Mouse (Mus musculus): ENCODE measurements around the gene Socs1.
"Not testable (repeated sequence)": the region's sequence is repeated elsewhere in the genome, so short reads cannot be mapped to it uniquely, and the experiment has no call there.

Gene Socs1

DNA sequence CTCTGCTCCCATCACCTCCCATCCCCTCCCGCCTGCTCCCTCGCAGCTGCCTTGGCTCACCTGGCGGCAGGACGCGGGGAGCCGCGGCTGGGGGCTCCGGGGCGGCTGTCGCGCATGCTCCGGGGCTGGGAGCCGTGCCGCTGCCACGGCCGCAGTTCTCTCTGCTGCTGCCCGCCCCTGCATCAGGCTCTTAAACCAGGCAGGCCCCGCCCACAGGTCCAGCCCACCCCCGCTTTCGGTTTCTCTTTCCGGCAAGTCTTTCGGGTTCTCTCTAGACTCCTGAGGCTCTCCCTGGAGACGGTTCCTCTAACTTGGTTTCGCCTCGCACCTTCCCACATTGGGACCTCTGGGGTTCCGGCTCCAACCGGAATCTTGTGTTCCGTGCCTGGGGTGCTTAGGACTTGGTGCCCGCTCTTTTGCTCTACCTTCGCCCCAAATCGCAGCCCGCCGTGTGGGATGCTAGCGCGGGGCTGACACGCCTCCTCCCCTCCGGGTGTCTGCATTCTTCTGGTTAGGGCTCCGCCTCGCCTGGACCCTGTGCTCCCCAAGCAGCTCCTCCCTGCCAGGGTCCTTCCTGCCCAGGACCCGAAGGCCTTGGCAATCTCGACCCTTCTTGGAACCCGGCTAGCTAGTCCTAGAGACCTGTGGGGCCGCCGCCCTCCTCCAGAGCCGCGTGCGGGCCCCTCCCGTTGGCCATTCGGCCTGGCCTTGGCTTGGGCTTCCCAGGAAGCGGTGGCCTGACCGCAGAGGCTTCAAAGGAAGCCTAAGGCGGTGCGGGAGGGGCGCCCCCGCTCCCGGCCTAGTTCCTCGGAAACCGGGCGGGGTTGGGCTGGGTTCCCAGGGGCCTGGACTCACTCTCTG is at the start of gene Socs1:
TSS of gene Socs1 (minus strand) at position 166 of the 861 bp plus-strand sequence.
- DNase-seq, result peak; percentile 74

GRCm38 (mm10) chr16:10834542-10834910 is 49.2 kb upstream of the Socs1 start:
- peak; percentile 46 for DNase-seq

- no peak for DNase-seq
Measured at GRCm38 (mm10) chr16:10828461-10828805, 43.1 kb upstream of the Socs1 start.

GRCm38 (mm10) chr16:10827766-10828460 is 42.6 kb upstream of the Socs1 start:
- DNase-seq, result no peak

DNA sequence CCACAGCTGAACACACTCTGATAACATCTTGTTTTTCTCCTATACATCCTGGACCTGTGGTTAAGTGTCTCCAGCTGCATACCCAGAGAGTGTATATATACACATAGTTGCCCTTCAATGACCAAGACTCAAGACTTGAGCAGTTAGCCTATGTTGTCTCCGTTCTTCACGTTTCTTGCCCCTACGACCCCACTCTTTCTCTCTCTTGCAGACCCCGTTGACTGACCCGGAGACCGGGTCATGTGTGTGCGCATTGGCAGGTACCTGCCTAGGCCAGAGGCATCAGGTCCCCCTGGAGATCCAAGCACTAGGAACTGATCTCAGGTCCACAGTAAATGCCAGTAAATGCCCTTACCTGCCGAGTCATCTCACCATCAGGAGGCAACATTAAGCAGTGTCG is 41.9 kb upstream of the Socs1 start:
- DNase-seq, result no peak

GRCm38 (mm10) chr16:10825840-10826239 is 40.5 kb upstream of the Socs1 start:
- no peak for DNase-seq

DNA sequence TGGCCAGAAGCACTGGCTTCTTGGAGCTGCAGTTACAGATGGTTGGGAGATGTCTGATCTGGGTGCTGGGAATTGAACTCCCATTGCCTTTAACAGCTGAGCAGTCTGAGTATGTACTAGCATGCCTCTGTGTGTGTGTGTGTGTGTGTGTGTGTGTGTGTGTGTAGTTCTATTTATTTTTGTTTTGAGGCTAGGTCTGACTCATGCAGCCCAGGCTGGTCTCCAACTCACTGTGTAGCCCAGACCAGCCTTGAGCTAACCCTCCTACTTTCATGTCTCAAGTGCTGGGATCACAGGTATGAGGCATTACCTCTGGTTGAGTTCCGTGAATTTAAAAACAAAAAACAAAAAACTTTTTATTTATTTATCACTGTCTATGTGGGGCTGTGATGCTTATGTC is 39.2 kb upstream of the Socs1 start:
- no peak for DNase-seq

- DNase-seq, result no peak
Measured at GRCm38 (mm10) chr16:10821387-10821786, 36.1 kb upstream of the Socs1 start.

- no peak for DNase-seq
Measured at GRCm38 (mm10) chr16:10819966-10820365, 34.6 kb upstream of the Socs1 start.

GRCm38 (mm10) chr16:10818579-10819135 is 33.3 kb upstream of the Socs1 start:
- no peak for DNase-seq

DNA sequence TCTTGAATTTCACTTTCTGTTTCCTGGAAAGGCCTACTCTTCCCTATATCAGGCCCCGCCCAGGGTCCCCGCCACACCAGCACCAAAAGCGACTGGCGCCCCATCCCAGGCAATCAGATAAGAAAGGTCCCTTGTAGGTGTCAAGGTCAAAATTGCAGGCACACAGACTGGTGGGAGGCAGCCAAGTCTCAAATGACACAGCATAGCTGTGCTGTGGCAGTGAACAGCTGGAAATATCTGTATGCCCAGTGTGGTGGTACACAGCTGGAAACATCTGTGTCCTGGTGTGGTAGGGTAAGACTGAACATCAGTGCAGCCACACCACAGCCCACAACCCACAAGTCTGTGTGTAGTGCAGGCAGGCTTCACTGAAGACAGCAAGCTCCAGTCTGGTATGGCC is 29.5 kb upstream of the Socs1 start:
- DNase-seq, result no peak

DNA sequence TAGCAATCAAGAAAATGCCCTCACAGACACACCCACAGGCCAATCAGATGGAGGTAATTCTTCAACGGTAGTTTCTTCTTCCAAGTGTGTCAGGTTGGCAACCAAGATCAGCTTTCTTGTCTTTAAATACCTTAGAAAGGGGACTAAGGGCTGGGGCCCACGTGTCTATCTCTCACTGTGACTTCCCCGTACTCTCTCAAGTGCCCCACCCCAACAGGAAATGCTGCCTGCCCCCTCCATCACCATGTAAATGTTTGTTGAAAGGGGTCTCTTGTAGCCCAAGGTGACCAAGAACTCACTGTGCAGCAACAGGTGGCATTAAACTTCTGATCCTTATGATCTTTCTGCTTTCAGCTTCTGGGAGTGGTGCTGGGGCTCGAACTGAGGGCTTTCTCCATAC is 28.4 kb upstream of the Socs1 start:
- DNase-seq, result no peak

DNA sequence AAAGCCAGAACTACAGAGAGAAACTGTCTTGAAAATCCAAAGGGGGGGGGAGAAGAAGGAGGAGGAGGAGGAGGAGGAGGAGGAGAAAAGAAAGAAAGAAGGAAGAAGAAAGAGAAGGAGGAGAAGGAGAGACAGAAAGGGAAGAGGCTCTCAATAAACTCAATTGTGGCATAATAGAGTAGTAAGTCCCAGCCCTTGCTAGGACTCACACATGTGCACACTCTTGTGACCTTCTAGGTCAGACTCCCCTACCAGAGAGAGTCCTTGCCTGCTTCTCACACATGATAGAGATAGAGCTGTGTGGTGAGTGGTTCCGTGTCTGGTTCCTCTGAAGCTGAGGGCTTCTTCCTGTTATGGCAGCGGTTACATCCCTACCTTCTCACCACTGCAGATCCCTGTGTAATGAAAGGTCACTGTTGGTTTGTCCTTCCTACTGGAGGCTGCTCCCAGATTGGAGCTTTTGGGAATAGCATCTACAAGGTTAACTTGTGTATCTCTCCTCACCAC is 27.6 kb upstream of the Socs1 start, which contains the start of gene Gm11172:
TSS of gene Gm11172 (plus strand) at position 51 of the 507 bp plus-strand sequence.
- no peak for DNase-seq

- no peak for DNase-seq
Measured at GRCm38 (mm10) chr16:10810376-10810775, 25.0 kb upstream of the Socs1 start.

GRCm38 (mm10) chr16:10805789-10806527 is 20.6 kb upstream of the Socs1 start, which contains the start of gene Prm1:
Prm1 (minus strand) TSS chr16:10805839.
- no peak for DNase-seq

- not testable (repeated sequence) for DNase-seq
Measured at GRCm38 (mm10) chr16:10802420-10802819, 17.1 kb upstream of the Socs1 start.

DNA sequence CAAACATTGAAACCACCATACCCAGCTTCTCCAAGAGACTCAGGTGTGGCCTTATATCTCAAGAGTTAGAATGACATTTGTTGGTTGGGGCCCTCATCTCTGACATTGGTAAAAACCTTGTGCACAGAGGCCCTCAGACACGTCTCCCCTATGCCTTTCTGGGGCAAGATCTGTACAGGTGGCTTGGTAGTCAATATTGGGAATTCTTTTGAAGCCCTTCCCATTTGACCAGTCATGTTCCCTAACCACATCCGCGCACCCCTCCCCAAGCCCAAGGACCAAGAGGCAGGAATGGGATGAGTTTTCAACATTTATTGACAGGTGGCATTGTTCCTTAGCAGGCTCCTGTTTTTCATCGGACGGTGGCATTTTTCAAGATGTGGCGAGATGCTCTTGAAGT is 10.7 kb upstream of the Socs1 start, which contains the start of gene Prm2:
TSS of gene Prm2 (minus strand) at position 101 of the 400 bp plus-strand sequence.
- no peak for DNase-seq

GRCm38 (mm10) chr16:10790702-10791101 is 5.4 kb upstream of the Socs1 start, which contains the start of gene Prm3:
Prm3 (minus strand) TSS chr16:10790914.
- no peak for DNase-seq

DNA sequence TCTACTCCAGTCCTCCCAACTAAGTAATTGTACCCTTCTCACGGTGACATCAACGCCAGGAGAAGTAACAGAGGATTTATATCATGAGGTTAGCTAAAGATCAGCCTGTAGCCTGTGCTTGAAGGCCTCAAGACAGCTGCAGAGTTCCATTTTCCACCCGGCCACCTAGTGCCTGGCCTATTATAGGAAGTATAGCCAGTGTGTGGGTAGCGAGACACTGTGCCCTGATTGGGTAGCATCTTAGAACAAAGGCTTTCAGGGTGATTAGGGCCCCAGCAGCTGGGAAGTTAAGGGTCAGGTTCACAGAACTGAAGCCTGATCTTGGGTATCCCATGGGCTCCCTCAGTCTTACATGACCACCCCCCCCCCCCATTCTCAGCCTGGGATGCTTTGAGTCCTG is 3.5 kb upstream of the Socs1 start:
- DNase-seq, result no peak

DNA sequence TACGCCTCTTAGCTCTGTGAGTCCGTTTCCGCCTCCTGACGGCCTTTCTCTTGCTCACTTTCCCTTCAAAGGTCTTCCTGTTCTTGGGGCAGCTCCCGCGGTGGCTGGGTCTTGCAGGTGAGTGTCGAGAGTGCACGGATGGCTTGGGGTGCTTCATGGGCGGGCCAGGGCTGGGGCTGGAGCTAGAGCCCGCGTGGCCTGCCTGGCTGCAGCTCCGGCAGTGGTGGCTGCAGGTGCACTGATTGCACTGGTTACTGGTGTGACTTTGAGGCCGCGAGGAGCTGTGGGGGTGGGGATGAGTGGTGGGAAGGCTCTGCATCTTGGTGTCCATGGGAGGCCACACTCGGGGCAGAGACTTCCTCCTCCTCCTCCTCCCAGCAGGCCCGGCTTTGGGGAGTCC is 2.9 kb upstream of the Socs1 start, which contains the start of gene Tnp2:
TSS of gene Tnp2 (minus strand) at position 390 of the 400 bp plus-strand sequence.
- DNase-seq, result no peak

DNA sequence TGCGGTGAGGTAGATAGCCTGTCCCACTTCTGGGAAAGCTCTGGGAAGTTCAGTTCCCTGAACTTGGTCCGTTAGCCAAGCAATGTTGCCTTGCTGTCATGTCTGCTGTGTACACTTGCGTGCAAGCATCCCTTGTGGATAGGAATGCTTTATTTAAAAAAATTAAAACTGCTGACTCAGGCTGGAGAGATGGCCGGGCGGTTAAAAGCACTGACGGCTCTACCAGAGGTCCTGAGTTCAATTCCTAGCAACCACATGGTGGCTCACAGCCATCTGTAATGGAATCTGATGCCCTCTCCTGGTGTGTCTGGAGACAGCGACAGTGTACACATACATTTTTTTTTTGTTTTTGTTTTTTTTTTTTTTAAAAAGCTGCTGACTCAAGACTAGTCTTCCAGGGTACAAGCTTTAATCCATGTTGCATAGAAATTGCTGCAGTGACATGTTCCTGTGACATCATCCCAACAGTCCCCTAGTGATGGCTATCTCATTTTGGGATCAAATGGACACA is 2.3 kb upstream of the Socs1 start:
- DNase-seq, result no peak

- peak; percentile 26 for DNase-seq
Measured at GRCm38 (mm10) chr16:10786782-10787547, 1.6 kb upstream of the Socs1 start.
